Mouse (Mus musculus): ENCODE results near the gene Rae1.
A peak's percentile ranks its signal among the peaks of the same experiment; 100 is the strongest.

Rae1 gene

DNA sequence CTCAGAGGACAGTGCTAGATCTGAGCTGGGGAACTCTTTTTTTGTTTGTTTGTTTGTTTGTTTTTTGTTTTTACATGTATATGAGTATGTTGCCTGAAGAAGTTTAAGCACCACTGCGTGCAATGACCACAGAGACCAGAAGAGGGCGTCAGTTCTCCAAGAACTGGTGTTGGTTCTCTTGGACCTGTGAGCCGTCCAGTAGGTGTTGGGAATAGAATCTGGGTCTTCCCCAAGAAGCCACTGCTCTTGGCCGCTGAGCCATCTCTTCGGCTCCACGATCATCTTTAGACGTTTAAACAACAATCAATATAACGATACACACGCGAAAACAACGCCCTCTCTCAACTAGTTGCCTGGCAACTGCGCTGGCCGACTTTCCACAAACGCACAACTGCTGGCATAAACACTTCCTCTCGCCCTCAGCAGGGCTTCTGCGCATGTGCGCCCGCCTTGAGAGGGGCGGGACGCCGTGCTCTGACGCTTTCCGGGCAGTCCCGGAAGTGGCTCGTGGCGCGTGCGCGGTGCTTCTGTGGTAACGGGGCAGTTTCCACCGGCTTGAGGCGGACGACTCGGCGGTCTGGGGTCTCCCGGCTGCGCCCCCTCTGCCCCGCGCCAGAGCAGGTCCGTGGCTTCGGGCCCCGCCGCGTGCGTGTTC lies at the start of gene Rae1:
Rae1 (plus strand) TSS at position 488 of the 655 bp plus-strand sequence.
- peak; percentile 100 for DNase-seq (ENCODE audit: low spot score)

DNA sequence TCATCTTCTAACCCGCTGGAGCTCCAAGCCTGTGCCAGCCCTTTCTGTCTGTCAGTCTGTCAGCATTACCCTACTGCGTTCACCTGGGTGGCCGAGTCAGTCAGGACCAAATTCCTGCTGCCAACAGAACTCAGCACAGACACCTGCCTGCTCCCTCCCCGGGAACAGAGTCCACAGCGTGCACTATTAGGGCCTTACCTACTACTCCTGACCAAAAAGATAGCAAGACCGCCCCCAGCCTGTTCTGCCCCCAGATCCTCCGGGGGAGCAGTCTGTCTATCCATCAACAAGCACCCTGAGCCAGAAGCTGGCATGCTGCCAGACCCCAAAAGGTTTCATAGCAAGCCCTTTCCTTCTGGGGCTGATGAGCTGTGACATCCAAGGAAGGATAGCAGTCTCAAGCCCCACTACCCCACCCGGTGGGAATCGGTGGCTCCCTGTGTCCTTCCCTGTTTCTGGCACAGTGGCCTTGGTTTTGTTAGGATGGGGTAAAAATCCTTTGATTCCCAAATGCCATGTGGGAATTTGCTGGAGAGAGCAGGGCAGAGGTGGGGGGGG lies 49.7 kb upstream of the Rae1 start:
- no peak for DNase-seq (ENCODE audit: low spot score)

DNA sequence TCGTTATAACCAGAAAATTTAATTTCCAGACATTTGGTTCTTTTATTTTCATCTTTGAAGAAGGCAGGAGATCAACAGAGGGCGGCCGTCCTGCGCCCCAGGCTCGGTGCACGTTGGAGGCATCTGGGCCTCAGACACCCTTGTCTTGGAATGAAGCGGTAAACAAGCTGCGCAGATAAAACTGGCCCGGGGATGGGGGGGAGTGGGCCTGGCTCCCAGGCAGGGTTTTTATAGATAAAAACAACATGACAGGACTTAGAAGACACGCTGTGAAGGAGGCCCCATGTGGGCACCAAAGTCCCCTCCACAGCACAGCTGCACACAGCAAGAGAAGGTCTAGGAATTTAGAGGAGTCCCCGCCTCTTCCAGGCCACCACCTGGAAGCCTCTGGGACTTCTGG lies 49.2 kb upstream of the Rae1 start:
- no peak for DNase-seq (ENCODE audit: low spot score)

DNA sequence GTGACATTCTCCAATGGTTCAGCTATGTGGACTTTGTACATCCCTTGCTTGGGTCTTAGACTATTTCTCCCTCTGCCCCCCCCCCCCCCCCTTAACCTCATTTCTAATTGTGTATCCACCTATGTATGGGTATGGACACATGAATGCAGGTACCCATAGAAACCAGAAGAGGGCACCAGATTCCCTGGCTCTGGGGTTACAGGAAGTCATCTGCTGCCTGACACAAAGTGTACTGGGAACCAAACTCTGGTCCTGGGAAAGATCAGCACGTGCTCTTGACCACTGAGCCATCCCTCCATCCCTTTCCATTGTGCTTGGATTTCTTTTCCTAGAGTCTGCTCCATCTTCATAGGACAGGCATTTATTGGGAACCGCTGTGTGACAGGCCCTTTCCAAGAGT lies 47.9 kb upstream of the Rae1 start:
- DNase-seq (ENCODE audit: low spot score) = no peak

DNA sequence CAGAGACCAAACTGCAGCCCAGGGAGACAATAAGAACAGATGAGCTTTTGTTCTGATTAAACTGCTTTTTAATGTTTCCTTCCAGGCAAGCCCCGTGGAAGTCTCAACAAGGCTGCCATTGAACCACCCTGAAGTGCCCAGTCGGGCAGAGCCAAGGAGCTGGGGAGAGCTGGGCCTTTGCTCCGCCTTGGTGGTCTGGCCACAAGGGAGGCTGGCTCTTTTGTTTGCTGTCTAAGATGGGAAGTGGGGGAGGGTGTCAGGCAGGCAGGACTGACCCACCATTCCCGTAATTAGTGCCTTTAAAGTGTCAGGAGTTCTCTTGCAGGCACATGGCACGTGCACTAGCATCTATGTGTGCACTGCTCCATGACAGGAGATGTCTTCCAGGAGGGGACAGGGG lies 41.3 kb upstream of the Rae1 start:
- DNase-seq (ENCODE audit: low spot score) = peak; percentile 58

DNA sequence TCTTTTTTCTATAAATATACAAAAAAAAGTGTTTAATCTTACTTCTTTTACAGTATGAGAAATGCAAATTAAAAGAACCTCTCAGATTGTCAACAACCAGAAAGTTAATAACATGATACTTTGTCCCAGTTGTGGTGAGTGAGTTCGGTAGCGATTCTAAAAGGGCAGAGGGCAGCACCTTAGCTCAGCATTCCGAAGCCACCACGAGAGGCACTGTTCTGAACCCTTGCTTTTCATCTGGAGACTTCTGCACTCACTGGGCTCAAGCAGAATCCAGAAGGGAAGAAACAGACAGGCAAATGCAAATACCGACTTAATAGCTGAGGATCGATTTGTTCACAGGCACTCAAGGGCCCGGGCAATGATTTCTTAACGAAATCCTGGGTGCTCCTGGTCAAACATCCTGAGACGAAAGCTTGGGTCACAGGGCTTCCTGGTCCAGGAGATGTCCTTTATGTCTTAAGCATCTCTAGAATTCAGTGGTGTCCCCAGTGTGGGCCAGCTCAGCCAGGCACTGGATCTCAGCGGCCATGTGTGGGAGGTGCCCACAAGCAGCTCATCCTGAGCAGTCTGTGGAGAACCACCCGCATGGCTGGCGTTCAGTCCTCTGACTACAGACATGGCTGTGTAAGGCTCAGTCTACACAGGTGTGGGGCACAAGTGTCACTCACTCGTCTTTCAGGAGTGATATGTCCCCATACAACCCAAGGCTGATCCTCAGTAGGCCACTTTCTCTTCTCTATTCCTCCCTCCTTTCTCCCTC lies 40.7 kb upstream of the Rae1 start:
- peak; percentile 52 for DNase-seq (ENCODE audit: low spot score)

DNA sequence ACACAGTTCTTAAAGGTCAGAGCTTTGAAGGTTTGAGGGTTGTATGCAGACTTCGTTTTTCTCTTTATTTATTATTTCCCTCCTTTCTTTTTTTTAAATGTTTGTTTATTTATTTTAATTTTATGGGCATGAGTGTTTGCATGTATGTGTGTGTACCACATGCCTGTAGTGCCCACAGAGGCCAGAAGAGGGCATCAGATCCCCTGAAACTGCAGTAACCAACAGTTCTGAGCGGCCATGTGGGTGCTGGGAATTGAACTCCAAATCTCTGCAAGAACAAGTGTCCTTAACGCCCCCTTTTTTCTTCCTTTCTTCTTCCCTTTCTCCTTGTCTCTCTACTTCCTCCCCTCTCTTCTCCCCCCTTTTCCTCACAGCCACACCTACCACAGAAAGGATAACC lies 39.6 kb upstream of the Rae1 start:
- DNase-seq (ENCODE audit: low spot score) = no peak

DNA sequence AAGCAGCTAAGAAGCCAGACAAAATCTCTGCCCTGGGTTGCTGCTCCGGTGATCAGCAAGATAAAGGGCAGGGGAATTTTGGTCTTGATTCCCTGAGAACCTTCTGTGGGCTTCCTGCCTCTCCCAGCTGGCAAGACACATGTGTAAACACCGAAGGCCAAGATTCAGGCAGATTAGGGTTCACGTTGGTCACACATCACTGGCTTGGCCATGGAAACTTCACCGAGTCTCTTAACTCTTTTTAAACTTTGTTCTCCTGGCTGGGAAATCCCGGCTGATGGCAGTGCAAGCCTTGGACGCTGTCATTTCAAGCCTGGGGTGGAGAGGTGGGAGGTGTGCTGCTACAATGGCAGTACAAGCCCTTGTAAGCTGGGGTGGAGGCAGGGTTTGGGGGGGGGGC lies 38.7 kb upstream of the Rae1 start:
- DNase-seq (ENCODE audit: low spot score) = no peak

DNA sequence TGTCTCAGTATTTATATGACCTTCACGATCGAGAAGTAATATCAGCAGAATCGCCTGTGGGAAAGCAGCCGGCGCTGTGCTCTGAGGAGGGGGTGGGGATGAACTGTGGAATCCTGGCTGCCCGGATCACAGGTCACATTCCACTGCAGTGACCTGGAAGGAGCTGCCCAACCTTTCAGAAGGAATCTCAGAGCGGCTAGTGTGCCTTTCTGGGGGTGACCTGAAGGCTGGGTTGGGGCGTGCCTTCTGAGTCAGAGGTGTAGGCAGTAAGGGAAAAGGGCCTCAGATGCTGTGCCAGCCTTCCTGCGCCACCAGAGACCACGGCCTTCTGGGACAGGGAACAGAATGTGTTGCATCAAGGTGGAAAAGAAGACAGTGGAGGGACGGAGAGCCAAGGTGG lies 34.7 kb upstream of the Rae1 start:
- DNase-seq (ENCODE audit: low spot score) = peak; percentile 49

DNA sequence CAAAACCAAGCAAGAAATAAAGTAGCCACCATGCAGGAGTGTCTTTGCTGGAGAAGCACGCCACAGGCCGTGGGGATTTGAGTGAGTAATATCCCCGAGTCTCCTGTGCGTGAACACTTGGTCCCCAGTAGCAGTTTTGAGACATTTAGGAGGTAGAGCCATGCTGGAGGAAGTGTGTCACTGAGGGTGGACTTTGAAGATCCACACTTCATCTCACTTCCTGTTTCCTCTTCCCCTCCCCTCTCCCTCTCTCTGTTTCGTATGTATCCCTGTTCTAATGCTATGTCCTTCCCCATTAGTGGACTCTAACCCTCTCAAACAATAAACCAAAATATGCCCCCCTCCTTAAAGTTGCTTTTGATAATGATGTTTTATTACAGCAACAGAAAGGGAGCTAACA lies 33.4 kb upstream of the Rae1 start:
- no peak for DNase-seq (ENCODE audit: low spot score)

DNA sequence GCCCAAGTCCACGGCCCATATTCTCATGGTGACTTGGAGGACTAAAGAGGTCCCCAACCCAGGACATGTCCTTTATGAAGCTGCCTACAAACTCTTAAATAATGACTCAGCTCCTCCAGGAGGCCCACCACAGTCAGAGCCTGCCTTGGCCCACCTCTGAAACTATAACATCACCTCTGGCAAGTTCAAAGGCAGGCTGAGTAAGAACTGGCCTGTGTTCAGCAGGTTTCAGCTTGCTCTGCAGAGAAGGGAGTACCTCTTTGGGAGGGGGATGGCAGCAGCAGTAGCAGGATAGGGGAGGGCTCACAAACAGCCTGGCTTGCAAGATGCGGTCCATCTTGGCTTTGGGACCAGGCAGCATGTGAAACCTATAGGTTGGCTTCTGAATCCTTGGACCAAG lies 28.1 kb upstream of the Rae1 start:
- DNase-seq (ENCODE audit: low spot score) = no peak

DNA sequence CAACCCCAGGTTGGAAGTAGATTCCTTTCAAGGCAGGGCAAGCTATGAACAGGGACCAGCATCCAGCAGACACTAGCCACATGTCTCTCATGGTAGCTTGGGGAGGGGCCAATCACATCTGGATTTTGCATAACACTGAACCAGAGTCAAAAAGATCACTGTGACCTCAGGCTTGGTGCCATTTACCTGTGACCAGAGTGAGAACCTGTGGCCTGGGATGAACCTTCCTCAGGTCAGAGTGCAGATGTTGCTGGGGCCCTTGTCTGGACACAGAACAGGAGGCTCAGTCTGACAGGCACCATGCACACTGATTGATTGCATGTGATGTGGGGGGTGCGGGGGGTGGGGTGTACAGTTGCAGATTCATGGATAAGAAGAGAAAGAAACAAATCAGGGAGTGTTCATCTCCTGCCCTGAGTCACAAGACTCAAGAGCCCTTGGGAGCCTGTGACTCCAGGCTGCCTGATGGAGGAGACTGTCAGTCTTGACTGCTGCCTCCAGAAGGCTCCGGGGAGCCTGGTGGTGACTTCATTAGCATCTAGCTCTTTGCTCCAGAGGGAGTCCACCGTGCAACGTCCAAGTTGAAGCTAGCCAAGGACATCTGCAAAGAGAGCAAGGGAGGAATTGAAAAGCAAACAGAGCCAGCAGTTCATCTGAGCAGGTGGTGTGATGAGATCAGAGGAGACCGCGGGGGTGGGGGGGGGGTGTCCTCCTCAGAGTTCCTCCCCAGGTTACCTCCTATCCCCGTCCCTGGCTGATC lies 25.9 kb upstream of the Rae1 start:
- DNase-seq (ENCODE audit: low spot score) = no peak

DNA sequence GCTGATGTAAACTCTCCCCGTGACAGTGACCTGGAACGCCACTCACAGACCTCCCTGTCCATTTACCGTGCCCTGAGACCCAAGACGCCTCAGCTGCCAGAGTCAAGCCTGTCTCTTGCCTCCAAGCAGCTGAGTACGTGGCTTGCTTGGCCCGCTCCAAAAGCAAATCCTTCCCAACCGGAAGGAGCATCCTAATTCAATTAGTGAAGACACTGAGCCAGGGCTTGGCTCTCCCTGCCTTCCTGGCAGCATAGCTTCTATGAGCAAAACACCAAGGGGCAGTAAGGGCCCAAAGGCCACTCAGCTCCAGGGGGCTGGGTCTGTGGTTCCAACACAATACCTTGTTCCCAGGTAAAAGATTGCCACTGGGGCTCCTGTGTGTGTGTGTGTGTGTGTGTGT lies 25.2 kb upstream of the Rae1 start:
- no peak for DNase-seq (ENCODE audit: low spot score)

DNA sequence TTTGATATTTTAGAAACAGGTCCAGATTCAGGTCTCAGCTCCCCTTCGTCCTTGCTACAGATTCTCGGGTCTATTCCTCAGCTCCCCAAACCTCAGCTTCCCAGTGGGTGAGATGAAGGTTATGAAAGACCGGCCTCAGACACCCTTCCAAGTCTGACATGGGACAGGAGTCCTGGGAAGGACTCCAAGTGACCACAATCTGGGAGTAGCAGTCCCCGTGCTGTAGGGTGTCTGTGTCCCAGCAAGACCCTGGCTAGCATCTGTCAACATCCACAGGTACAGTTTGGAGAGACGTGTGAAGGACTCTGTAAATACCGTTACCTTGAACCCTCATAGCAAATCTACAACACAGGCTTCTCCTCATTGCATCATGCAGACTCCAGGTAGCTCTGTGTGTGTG lies 24.8 kb upstream of the Rae1 start:
- no peak for DNase-seq (ENCODE audit: low spot score)

DNA sequence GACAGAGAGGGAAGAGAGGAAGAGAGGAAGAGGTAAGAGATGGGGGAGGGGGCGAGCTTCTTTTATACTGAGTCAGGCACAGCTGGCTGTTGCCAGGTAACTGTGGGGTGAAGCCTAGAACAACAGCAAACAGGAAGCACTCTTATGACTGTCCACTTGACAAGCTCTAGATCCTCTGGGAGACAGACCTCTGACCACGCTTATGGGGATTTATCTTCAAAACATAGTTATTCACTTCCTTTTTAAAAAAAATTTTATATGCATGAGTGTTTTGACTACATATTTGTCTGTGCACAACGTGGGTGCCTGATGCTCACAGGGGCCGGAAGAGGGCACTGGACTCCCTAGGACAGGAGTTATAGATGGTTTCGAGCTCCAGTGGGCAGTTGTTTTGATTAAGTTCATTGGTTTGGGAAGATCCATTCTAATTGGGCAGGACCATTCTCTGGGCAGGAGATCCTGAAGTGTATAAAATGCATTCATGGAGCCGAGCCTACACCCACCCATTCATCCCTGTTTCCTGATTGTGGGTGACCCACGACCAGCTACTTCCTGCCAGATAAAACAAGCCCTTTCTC lies 23.2 kb upstream of the Rae1 start:
- DNase-seq (ENCODE audit: low spot score) = no peak

DNA sequence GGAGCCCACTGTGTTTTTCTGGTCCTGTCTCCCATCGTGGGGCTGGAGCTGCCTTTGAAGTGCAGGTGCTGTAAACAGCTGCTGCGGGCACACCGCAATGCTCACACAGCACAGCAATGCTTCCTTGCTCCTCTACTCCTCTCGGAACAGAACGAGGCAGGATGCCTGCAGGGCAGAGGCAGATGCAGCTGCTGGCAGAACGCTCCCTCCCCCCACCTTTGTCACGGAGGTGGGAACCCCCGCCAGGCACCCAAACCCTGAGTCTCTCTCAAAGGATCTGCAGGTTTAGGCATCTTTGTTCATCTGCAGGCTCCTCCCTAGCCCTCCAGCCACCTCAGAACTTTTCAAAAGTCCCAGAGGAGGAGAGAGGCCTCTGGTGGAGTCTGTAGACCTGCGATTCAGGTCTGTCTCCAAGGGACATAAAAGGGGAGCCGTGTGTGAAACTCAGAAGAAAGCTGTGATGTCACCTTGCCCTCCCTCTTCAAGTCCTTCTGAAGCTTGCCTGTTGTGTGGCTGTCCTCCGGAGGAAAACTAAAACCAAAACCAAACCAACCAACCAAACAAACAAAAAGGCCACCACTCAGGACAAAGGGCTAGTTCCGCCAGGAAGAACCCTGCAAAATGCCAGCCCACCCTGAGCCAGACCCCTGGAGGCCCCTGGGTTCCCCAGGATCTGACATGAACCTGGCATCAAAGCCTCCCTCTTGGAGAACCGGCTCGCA lies 22.3 kb upstream of the Rae1 start, which contains the start of gene Spo11:
Spo11 (plus strand) TSS at position 292 of the 722 bp plus-strand sequence.
- DNase-seq (ENCODE audit: low spot score) = no peak

DNA sequence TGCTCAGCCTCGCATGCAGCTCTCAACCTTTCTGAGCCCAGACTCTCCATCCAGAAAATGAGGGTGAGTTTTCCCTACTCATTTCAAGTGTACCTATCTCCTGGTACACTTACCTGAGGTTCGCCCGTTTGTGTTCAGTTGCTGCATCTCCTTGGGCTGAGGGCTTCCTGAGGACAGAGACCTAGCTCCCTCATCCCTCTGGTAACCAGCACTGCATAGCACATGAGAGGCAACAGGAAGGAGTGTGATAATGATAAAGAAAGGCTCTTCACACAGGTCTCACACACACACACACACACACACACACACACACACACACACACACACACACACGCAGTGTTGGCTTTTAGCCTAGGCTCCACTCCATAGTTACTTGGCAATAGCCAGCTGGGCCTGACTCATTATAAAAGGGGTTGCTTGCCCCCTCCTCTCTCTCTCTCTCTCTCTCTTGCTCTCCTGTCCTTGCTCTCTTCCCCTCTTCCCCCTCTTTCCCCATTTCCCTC lies 21.7 kb upstream of the Rae1 start:
- DNase-seq (ENCODE audit: low spot score) = no peak

DNA sequence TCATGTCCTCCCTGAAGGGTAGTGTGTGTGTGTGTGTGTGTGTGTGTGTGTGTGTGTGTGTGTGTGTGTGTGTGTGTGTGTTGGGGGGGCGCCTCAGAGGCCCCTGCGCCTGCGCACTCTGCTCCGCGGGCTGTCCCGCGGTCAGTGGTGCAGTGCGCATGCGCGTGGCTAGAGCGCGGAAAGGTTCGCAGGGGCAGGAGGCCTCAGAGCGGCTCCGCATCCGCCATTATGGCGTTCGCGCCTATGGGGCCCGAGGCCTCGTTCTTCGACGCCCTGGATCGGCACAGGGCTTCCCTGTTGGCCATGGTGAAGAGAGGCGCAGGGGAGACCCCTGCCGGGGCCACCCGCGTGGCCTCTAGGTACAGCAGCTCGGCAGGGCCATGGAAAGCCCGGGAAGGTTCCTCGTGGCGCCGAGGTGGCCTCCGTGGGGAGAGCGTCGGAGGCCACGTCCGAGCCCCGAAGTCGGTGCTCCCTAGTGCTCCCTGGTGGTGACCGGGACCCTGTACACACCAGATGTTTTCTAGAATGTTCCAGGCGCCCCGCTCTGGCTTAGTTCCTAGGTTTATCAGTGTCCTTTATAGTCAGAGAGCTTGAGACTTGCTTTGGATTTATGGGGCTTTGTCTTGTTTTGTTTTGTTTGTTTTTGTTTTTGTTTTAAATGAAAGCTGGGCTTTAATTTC lies 20.1 kb upstream of the Rae1 start:
- no peak for DNase-seq (ENCODE audit: low spot score)

DNA sequence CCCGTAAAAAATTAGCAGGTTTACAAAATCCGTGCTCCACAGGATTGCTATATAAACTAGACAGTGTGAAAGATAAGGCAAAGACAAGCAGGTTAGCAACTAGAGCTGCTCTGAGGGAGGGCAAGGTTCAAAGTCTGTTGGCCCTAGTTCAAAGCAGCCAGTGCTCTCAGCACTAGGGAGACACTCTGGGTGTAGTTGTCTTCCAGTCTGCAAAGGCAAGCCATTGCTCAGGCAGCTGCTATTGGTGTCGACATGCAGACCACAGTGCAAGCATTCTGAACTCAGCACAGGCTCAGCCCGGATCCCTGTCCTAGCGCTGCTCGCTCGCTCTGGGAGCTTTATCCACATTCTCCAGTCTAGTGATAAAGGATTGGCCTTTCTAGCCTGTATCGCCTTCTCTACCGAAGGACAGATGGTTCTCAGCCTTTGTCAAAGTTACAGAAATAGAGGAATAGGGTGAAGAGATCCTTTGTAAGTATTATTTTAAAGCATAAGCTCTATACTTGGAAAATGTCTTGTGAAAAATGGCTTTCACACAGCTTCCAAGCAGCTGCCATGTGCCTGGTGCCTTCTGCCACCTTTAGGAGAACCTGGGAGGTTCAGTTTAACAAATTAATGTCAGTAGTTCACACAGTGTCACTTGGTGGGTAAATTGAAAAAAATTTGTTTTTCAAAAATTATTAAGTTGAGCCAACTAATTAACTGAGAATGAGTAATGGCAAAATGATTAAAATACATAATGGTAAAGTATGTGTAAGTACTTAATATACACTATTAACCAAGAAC lies 16.9 kb upstream of the Rae1 start:
- DNase-seq (ENCODE audit: low spot score) = no peak

DNA sequence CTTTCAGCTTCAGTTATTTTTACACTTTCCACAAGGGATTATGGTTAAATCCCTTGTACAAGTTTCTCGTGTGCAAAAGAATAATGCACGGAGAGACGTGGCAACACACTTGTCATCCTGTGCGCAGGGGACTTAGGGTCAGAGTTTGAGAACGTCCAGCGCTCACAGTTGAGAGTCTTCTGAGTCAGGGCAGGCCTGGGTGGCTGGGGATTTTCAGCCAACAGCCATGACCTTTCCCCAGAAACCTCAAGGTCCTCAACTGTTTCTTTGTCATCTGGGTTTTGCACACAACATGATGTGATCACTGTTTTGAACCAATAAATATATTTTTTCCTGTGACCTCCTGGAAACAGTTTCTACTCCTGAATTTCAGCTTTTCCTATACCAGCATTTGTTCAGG lies 9.8 kb upstream of the Rae1 start:
- DNase-seq (ENCODE audit: low spot score) = no peak

All from retina, embryonic 14.5 days (tissue).